Mouse (Mus musculus) hindbrain, embryonic 11.5 days (tissue): ENCODE measurements at regions not wholly inside any gene's neighbourhood (a gene's known extent, or its start where the extent isn't known, plus 50 kb on each side); places are given as distances from the start of the nearest gene placed in this dataset.

Experiments
- ATAC-seq: fragments of 200-750 bp; cut with Nextera tagmentation; 2 replicates; pipeline ENCODE4 v1.8.0; 2017; ENCODE audit warnings: mild to moderate bottlenecking, moderate TSS enrichment, moderate library complexity; ENCODE audit not compliant: low FRiP score
- DNase-seq: peaks from one replicate; pipeline ENCODE4 v3.0.0-alpha.2; 2015; ENCODE audit warnings: low spot score
- H3K27ac ChIP-seq: fragments of 300-500 bp; sonication (generic); 2 replicates; pipeline ENCODE4 v1.5.1; 2014; ENCODE audit warnings: mild to moderate bottlenecking, low read depth, low read length
- H3K27me3 ChIP-seq: fragments of 300-500 bp; sonication (generic); 2 replicates; pipeline ENCODE4 v1.6.1; 2014; ENCODE audit warnings: mild to moderate bottlenecking, low read length, moderate library complexity, mixed read lengths; ENCODE audit not compliant: control insufficient read depth, insufficient read depth
- H3K36me3 ChIP-seq: fragments of 300-500 bp; sonication (generic); 2 replicates; pipeline ENCODE4 v1.6.1; 2014; ENCODE audit warnings: mild to moderate bottlenecking, low read length, moderate library complexity, mixed read lengths; ENCODE audit not compliant: control insufficient read depth, insufficient read depth
- H3K4me1 ChIP-seq: fragments of 300-500 bp; sonication (generic); replicated peaks from 2 replicates; pipeline ENCODE4 v1.6.1; 2014; ENCODE audit warnings: low read length, mixed read lengths; ENCODE audit not compliant: control insufficient read depth, insufficient read depth
- H3K4me2 ChIP-seq: fragments of 300-500 bp; sonication (generic); replicated peaks from 2 replicates; pipeline ENCODE4 v1.6.1; 2014; ENCODE audit warnings: mild to moderate bottlenecking, low read depth, low read length
- H3K4me3 ChIP-seq: fragments of 300-500 bp; sonication (generic); 2 replicates; pipeline ENCODE4 v1.5.1; 2014; ENCODE audit warnings: low read depth, low read length
- H3K9ac ChIP-seq: fragments of 300-500 bp; sonication (generic); 2 replicates; pipeline ENCODE4 v1.6.1; 2014; ENCODE audit warnings: low read depth, low read length
- H3K9me3 ChIP-seq: fragments of 300-500 bp; sonication (generic); 2 replicates; pipeline ENCODE4 v1.6.1; 2016; ENCODE audit warnings: low read length; ENCODE audit not compliant: control insufficient read depth
- WGBS: fragments of 180-500 bp; shearing (Covaris S2); extraction: QIAGEN DNeasy Blood & Tissue Kit; methylation state at CpG from one replicate; pipeline ENCODE4 v1.1.7; 2014; 5-methylcytosine and 5-hydroxymethylcytosine counted together

- no peaks in the 10 kb centered on the region for H3K36me3 ChIP-seq
- H3K27me3 ChIP-seq, result no peaks in the 10 kb centered on the region
- H3K9ac ChIP-seq, result no peak overlapping the region
- 53% methylated on average over 5 of the region's 5 CpGs for WGBS
- H3K4me3 ChIP-seq, result no peak overlapping the region
- no peaks in the 10 kb centered on the region for H3K9me3 ChIP-seq
- no peak for DNase-seq
- no peak overlapping the region for H3K27ac ChIP-seq
- H3K4me1 ChIP-seq, result no peaks in the 10 kb centered on the region
- ATAC-seq, result no peak
- H3K4me2 ChIP-seq, result no peak overlapping the region
Observed at GRCm38 (mm10) chr1:73857497-73857896, 266.8 kb downstream of the Tns1 start.

- WGBS, result 87% methylated on average over 7 of the region's 7 CpGs
- no peak overlapping the region for H3K27ac ChIP-seq
- H3K36me3 ChIP-seq, result no peaks in the 10 kb centered on the region
- no peaks in the 10 kb centered on the region for H3K27me3 ChIP-seq
- DNase-seq (no peak), ATAC-seq (no peak)
- H3K4me2 ChIP-seq, result no peak overlapping the region
- H3K9me3 ChIP-seq, result no peaks in the 10 kb centered on the region
- H3K9ac ChIP-seq, result no peak overlapping the region
- H3K4me1 ChIP-seq, result no peaks in the 10 kb centered on the region
- no peak overlapping the region for H3K4me3 ChIP-seq
Observed at GRCm38 (mm10) chr1:73856811-73857210, 267.4 kb downstream of the Tns1 start.

GRCm38 (mm10) chr1:73855306-73855705, 268.9 kb downstream of the Tns1 start:
- WGBS, result 88% methylated on average over 4 of the region's 4 CpGs
- Histone ChIP-seq H3K4me3 (no peak overlapping the region), H3K4me1 (no peaks in the 10 kb centered on the region), H3K27ac (no peak overlapping the region), H3K4me2 (no peak overlapping the region), H3K9me3 (no peaks in the 10 kb centered on the region), H3K9ac (no peak overlapping the region), H3K27me3 (no peaks in the 10 kb centered on the region), H3K36me3 (no peaks in the 10 kb centered on the region)
- DNase-seq, result no peak
- no peak for ATAC-seq

GRCm38 (mm10) chr1:73853851-73854250, 270.4 kb downstream of the Tns1 start:
- ATAC-seq (no peak), DNase-seq (no peak)
- Histone ChIP-seq H3K4me1 (no peaks in the 10 kb centered on the region), H3K4me2 (no peak overlapping the region), H3K27me3 (no peaks in the 10 kb centered on the region), H3K27ac (no peak overlapping the region), H3K36me3 (no peaks in the 10 kb centered on the region), H3K9me3 (no peaks in the 10 kb centered on the region), H3K4me3 (no peak overlapping the region), H3K9ac (no peak overlapping the region)
- 73% methylated on average over 11 of the region's 11 CpGs for WGBS

- peak overlapping the region; percentile 39; the same call in 1 of the 2 replicates for H3K27ac ChIP-seq
- H3K27me3 ChIP-seq, result no peaks in the 10 kb centered on the region
- ATAC-seq (peak; percentile 88), DNase-seq (peak; percentile 47)
- H3K36me3 ChIP-seq, result no peaks in the 10 kb centered on the region
- H3K4me2 ChIP-seq, result no peak overlapping the region
- no peaks in the 10 kb centered on the region for H3K4me1 ChIP-seq
- H3K9ac ChIP-seq, result no peak overlapping the region
- 54% methylated on average over 11 of the region's 11 CpGs for WGBS
- H3K9me3 ChIP-seq, result no peaks in the 10 kb centered on the region
- no peak overlapping the region for H3K4me3 ChIP-seq
Observed at GRCm38 (mm10) chr1:73850173-73851014, 273.9 kb downstream of the Tns1 start.

GRCm38 (mm10) chr1:73848370-73848769, 275.9 kb downstream of the Tns1 start:
- Histone ChIP-seq H3K9me3 (no peaks in the 10 kb centered on the region), H3K36me3 (no peaks in the 10 kb centered on the region), H3K4me3 (no peak overlapping the region), H3K4me1 (no peaks in the 10 kb centered on the region), H3K27me3 (no peaks in the 10 kb centered on the region), H3K4me2 (no peak overlapping the region), H3K9ac (no peak overlapping the region), H3K27ac (no peak overlapping the region)
- DNase-seq, result no peak
- ATAC-seq, result no peak
- WGBS, result 75% methylated on average over 3 of the region's 3 CpGs

- Histone ChIP-seq H3K27me3 (no peaks in the 10 kb centered on the region), H3K4me1 (no peaks in the 10 kb centered on the region), H3K4me2 (no peak overlapping the region), H3K36me3 (no peaks in the 10 kb centered on the region), H3K4me3 (no peak overlapping the region), H3K9ac (no peak overlapping the region), H3K27ac (no peak overlapping the region), H3K9me3 (no peaks in the 10 kb centered on the region)
- 89% methylated on average over 3 of the region's 3 CpGs for WGBS
- no peak for ATAC-seq
- DNase-seq, result no peak
Observed at GRCm38 (mm10) chr1:73847126-73847525, 277.1 kb downstream of the Tns1 start.

- no peaks in the 10 kb centered on the region for H3K9me3 ChIP-seq
- H3K27ac ChIP-seq, result no peak overlapping the region
- H3K36me3 ChIP-seq, result no peaks in the 10 kb centered on the region
- no peak overlapping the region for H3K4me3 ChIP-seq
- no peak overlapping the region for H3K9ac ChIP-seq
- 70% methylated on average over 5 of the region's 5 CpGs for WGBS
- no peaks in the 10 kb centered on the region for H3K27me3 ChIP-seq
- H3K4me1 ChIP-seq, result no peaks in the 10 kb centered on the region
- DNase-seq, result no peak
- H3K4me2 ChIP-seq, result no peak overlapping the region
- no peak for ATAC-seq
Observed at GRCm38 (mm10) chr1:73845115-73845514, 279.1 kb downstream of the Tns1 start.

GRCm38 (mm10) chr1:73844574-73844973, 279.7 kb downstream of the Tns1 start:
- Histone ChIP-seq H3K9ac (no peak overlapping the region), H3K4me3 (no peak overlapping the region), H3K4me2 (no peak overlapping the region), H3K9me3 (no peaks in the 10 kb centered on the region), H3K27me3 (no peaks in the 10 kb centered on the region), H3K27ac (no peak overlapping the region), H3K36me3 (no peaks in the 10 kb centered on the region), H3K4me1 (no peaks in the 10 kb centered on the region)
- DNase-seq (no peak), ATAC-seq (no peak)
- WGBS, result 84% methylated on average over 3 of the region's 3 CpGs
